Mouse (Mus musculus): ENCODE data around the gene Clic3.

DNA sequence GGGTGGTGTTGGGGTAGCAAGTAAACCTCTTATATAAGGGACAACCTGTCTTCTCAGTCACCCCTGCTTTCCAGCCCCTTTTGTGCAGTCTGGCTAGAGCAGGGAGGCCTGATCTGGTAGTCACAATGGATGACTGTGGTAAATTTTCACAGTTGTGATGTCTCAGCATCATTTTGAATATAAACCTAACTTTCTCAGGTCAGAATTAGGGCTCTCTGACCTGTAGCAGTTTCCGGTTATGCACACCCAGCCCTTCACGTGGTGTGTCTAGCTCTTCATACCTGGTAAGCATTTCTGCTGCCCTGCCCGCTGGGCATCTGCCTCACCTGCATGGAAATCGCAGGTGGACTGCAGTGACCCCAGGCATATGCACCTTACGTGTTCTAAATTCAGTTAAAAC, 29.4 kb upstream of the Clic3 start:
- TF ChIP-seq CTCF (IDR thresholded peaks at IDR 0.05; ENCODE audit: low read depth), result no peak
- TF ChIP-seq EP300 (IDR thresholded peaks at IDR 0.05; ENCODE audit: low read depth), result no peak
